Mouse (Mus musculus): ENCODE results near the gene Actl10. TPM values are rescaled to one million over a fixed set of nuclear protein-coding genes. Genes with fewer than 3 reads are reported as not detected.

The Actl10 gene
- polyA plus RNA-seq, 1 experiment: not detected

GRCm38 (mm10) chr2:154583906-154584872, 32.6 kb downstream of the Actl10 start:
- 35% methylated on average over 15 of the region's 15 CpGs for WGBS

GRCm38 (mm10) chr2:154584931-154585601, 33.5 kb downstream of the Actl10 start:
- Histone ChIP-seq H3K4me1 (ENCODE audit: control insufficient read depth, insufficient read depth, low read length) (peaks cover 26% of the 10 kb centered on the region), H3K4me3 (ENCODE audit: insufficient read depth, low read depth, low read length) (no peak overlapping the region), H3K27ac (ENCODE audit: insufficient read depth, low read depth, low read length) (no peak overlapping the region)
- TF ChIP-seq CTCF (IDR thresholded peaks at IDR 0.05; ENCODE audit: insufficient read depth, low read depth, low read length) (no peak), POLR2A (IDR thresholded peaks at IDR 0.05; ENCODE audit: insufficient read depth, low read depth, low read length) (no peak)
- WGBS: 34% methylated on average over 17 of the region's 17 CpGs

More at GRCm38 (mm10) chr2:154583906-154584872, 32.6 kb downstream of the Actl10 start:
- no peak overlapping the region for H3K4me3 ChIP-seq (ENCODE audit: insufficient read depth, low read depth, low read length)
- peaks cover 26% of the 10 kb centered on the region for H3K4me1 ChIP-seq (ENCODE audit: control insufficient read depth, insufficient read depth, low read length)
- peak overlapping the region; percentile 35 for H3K27ac ChIP-seq (ENCODE audit: insufficient read depth, low read depth, low read length)
- TF ChIP-seq POLR2A (IDR thresholded peaks at IDR 0.05; ENCODE audit: insufficient read depth, low read depth, low read length) (no peak), CTCF (IDR thresholded peaks at IDR 0.05; ENCODE audit: insufficient read depth, low read depth, low read length) (no peak)

GRCm38 (mm10) chr2:154586405-154586804, 34.8 kb downstream of the Actl10 start:
- TF ChIP-seq POLR2A (IDR thresholded peaks at IDR 0.05; ENCODE audit: insufficient read depth, low read depth, low read length) (no peak), CTCF (IDR thresholded peaks at IDR 0.05; ENCODE audit: insufficient read depth, low read depth, low read length) (no peak)
- peaks cover 19% of the 10 kb centered on the region for H3K4me1 ChIP-seq (ENCODE audit: control insufficient read depth, insufficient read depth, low read length)
- 73% methylated on average over 5 of the region's 5 CpGs for WGBS
- no peak overlapping the region for H3K4me3 ChIP-seq (ENCODE audit: insufficient read depth, low read depth, low read length)
- H3K27ac ChIP-seq (ENCODE audit: insufficient read depth, low read depth, low read length): no peak overlapping the region

- H3K27ac ChIP-seq (ENCODE audit: insufficient read depth, low read depth, low read length): no peak overlapping the region
- peaks cover 12% of the 10 kb centered on the region for H3K4me1 ChIP-seq (ENCODE audit: control insufficient read depth, insufficient read depth, low read length)
- no peak overlapping the region for H3K4me3 ChIP-seq (ENCODE audit: insufficient read depth, low read depth, low read length)
- no peak for TF ChIP-seq CTCF (IDR thresholded peaks at IDR 0.05; ENCODE audit: insufficient read depth, low read depth, low read length)
- no peak for TF ChIP-seq POLR2A (IDR thresholded peaks at IDR 0.05; ENCODE audit: insufficient read depth, low read depth, low read length)
- 62% methylated on average over 4 of the region's 4 CpGs for WGBS
Measured at GRCm38 (mm10) chr2:154589051-154589450, 37.5 kb downstream of the Actl10 start.

GRCm38 (mm10) chr2:154591239-154591638, 39.7 kb downstream of the Actl10 start:
- Histone ChIP-seq H3K27ac (ENCODE audit: insufficient read depth, low read depth, low read length) (no peak overlapping the region), H3K4me3 (ENCODE audit: insufficient read depth, low read depth, low read length) (no peak overlapping the region), H3K4me1 (ENCODE audit: control insufficient read depth, insufficient read depth, low read length) (no peaks in the 10 kb centered on the region)
- 87% methylated on average over 3 of the region's 3 CpGs for WGBS
- no peak for TF ChIP-seq POLR2A (IDR thresholded peaks at IDR 0.05; ENCODE audit: insufficient read depth, low read depth, low read length)
- no peak for TF ChIP-seq CTCF (IDR thresholded peaks at IDR 0.05; ENCODE audit: insufficient read depth, low read depth, low read length)

- no peak overlapping the region for H3K4me3 ChIP-seq (ENCODE audit: insufficient read depth, low read depth, low read length)
- H3K4me1 ChIP-seq (ENCODE audit: control insufficient read depth, insufficient read depth, low read length): no peaks in the 10 kb centered on the region
- H3K27ac ChIP-seq (ENCODE audit: insufficient read depth, low read depth, low read length): no peak overlapping the region
- TF ChIP-seq POLR2A (IDR thresholded peaks at IDR 0.05; ENCODE audit: insufficient read depth, low read depth, low read length) (no peak), CTCF (IDR thresholded peaks at IDR 0.05; ENCODE audit: insufficient read depth, low read depth, low read length) (no peak)
- WGBS: 80% methylated on average over 3 of the region's 3 CpGs
Measured at GRCm38 (mm10) chr2:154593025-154593424, 41.4 kb downstream of the Actl10 start.

GRCm38 (mm10) chr2:154595775-154596174, 44.2 kb downstream of the Actl10 start:
- Histone ChIP-seq H3K4me3 (ENCODE audit: insufficient read depth, low read depth, low read length) (no peak overlapping the region), H3K27ac (ENCODE audit: insufficient read depth, low read depth, low read length) (no peak overlapping the region), H3K4me1 (ENCODE audit: control insufficient read depth, insufficient read depth, low read length) (no peaks in the 10 kb centered on the region)
- WGBS: 66% methylated on average over 5 of the region's 5 CpGs
- TF ChIP-seq POLR2A (IDR thresholded peaks at IDR 0.05; ENCODE audit: insufficient read depth, low read depth, low read length) (no peak), CTCF (IDR thresholded peaks at IDR 0.05; ENCODE audit: insufficient read depth, low read depth, low read length) (no peak)

- 94% methylated on average over 3 of the region's 3 CpGs for WGBS
- Histone ChIP-seq H3K4me3 (ENCODE audit: insufficient read depth, low read depth, low read length) (no peak overlapping the region), H3K27ac (ENCODE audit: insufficient read depth, low read depth, low read length) (no peak overlapping the region), H3K4me1 (ENCODE audit: control insufficient read depth, insufficient read depth, low read length) (peaks cover 2% of the 10 kb centered on the region; the same call in 1 of the 2 replicates)
- no peak for TF ChIP-seq CTCF (IDR thresholded peaks at IDR 0.05; ENCODE audit: insufficient read depth, low read depth, low read length)
- no peak for TF ChIP-seq POLR2A (IDR thresholded peaks at IDR 0.05; ENCODE audit: insufficient read depth, low read depth, low read length)
Measured at GRCm38 (mm10) chr2:154597399-154597798, 45.8 kb downstream of the Actl10 start.

- 75% methylated on average over 6 of the region's 6 CpGs for WGBS
- Histone ChIP-seq H3K4me1 (ENCODE audit: control insufficient read depth, insufficient read depth, low read length) (peaks cover 6% of the 10 kb centered on the region; the same call in 1 of the 2 replicates), H3K4me3 (ENCODE audit: insufficient read depth, low read depth, low read length) (no peak overlapping the region), H3K27ac (ENCODE audit: insufficient read depth, low read depth, low read length) (no peak overlapping the region)
- TF ChIP-seq POLR2A (IDR thresholded peaks at IDR 0.05; ENCODE audit: insufficient read depth, low read depth, low read length): no peak
- TF ChIP-seq CTCF (IDR thresholded peaks at IDR 0.05; ENCODE audit: insufficient read depth, low read depth, low read length): no peak
Measured at GRCm38 (mm10) chr2:154600586-154600985, 49.0 kb downstream of the Actl10 start.

Measured in olfactory bulb, adult 2 months (tissue).